Mouse (Mus musculus): ENCODE data around the gene Fam205a1.

DNA sequence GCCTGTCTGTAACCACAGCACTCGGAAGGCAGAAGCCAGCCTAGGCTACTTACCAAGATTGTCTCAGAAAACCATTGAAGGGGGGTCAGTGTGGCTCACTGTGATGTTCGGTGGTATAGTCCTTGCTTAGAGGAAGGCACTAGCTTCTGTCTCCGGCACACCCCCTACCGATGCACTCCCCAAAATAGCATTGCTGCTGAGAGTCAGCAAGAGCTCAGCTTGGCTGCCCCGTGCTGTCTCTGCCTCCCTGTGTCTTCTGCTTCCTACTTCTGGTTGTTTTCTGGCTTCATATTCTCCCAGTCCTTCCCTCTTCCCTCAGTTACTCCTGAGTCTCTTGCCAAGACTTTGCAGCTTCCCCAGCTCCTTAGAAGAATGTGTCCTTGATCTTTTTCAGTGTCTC is 47.2 kb upstream of the Fam205a1 start:
- no peak for TF ChIP-seq CTCF (IDR thresholded peaks at IDR 0.05; ENCODE audit: extremely low read depth, insufficient read length, insufficient replicate concordance, low read depth, low read length)
- no peak for TF ChIP-seq POLR2A (IDR thresholded peaks at IDR 0.05; ENCODE audit: low read depth, low read length)
